Mouse (Mus musculus): ENCODE results near the gene Ninl.

- TF ChIP-seq TAL1 (IDR thresholded peaks at IDR 0.05; ENCODE audit: low read length) = no peak
- no peak for TF ChIP-seq GATA1 (IDR thresholded peaks at IDR 0.05; ENCODE audit: low read length)
These were observed 143.4 kb downstream of the Ninl start for GRCm38 (mm10) chr2:150895691-150896252.
